Mouse (Mus musculus): ENCODE data around the gene Pfn3.

- TF ChIP-seq CTCF (IDR thresholded peaks at IDR 0.05; ENCODE audit: low read depth, low read length) (peak; percentile 35), EP300 (IDR thresholded peaks at IDR 0.05; ENCODE audit: insufficient read depth, low read depth, low read length) (peak; percentile 14; the same call in 1 of the 2 replicates), POLR2A (IDR thresholded peaks at IDR 0.05; ENCODE audit: insufficient read depth, low read length) (peak; percentile 62)
Observed at GRCm38 (mm10) chr13:55378907-55379580, 36.0 kb downstream of the Pfn3 start.

Data from ES-Bruce4 (cell line).